Mouse (Mus musculus) CD8-positive naive resting alpha-beta T cell, adult 2 months (primary cell): ENCODE data around the gene Rps16.
A peak's percentile ranks its signal among the peaks of the same experiment; 100 is the strongest.

ENCODE experiments used
- DNase-seq, 2 experiments: peaks; one replicate each; pipeline ENCODE4 v3.0.0; 2022; ENCODE audit warnings: low read depth in 2 of 2, low spot score in 2 of 2

Rps16 gene

DNA sequence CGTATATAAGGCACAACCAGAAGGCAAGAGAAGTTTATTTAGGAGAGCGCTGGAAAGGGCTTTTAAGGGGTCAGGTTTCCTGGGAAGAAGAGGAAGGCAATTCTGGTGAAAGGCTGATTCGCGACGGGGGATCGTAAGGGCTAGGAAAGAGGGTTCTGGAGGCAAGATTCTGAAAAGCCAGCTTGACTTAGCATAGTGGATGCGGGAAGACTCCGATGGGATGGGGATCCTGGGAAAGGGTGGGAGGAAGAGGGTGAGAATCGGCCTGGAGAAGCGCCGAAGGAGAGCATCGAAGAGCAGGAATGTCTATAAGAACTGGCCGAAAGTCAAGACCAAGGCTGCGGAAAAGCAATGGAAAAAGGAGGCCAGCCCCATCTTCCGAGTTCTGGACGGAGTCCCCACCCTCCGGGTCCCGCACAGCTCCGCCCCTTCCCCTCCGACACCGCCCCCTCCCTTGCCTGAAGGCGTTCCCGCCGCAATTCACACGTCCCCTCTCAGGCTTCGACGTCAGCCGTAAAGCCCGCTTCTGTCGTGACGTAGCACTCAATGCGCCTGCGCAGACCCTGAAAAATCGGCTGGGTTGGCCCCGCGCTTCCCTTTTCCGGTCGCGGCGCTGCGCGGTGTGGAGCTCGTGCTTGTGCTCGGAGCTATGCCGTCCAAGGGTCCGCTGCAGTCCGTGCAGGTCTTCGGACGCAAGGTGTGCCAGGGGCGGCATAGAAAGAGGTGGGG, at the start of gene Rps16:
Gene Rps16, plus strand, starts transcription at position 498 of the 729 bp plus-strand sequence.
- peak; percentile 97 for DNase-seq

DNA sequence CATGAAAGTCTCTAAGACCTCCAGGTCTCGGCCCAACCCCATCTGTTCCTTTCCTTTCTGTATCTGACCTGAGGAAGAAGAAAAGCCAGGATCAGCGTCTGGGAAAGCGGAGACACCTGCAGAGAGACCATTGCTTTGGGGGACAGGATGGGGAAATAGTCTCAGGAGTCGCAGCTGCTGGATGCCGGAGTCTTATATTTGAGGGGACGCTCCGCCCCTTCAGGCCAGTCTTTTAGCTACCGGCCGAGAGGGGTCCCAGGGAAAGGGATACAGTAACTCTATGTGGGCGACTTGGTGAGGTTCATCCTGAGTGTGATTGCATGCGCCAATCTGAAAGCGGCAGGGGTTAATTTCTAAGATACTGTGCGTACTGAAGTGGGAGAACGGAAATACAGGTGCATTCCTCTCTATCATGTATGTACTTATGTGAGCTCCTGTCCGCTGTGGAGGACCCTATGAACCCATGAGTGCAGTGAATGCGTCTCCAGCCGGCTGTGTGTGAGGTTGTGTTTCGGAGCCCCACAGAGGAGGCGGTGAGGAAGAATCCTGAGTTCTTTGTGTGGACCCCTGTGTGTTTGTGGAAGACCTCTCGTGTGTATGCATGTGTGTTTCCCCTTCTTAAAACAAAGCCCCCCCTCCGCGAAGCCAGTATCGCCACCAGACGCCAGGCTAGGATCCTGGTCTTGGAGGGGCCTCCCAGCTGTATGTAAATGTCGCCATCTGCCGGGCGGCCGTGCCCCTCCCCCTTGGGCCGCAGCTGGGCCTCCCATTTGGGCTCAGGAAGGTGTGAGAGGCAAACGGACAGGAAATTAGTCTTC, 48.6 kb upstream of the Rps16 start, which contains the start of gene Dll3:
Gene Dll3, minus strand, starts transcription at position 623 of the 818 bp plus-strand sequence.
- no peak for DNase-seq

DNA sequence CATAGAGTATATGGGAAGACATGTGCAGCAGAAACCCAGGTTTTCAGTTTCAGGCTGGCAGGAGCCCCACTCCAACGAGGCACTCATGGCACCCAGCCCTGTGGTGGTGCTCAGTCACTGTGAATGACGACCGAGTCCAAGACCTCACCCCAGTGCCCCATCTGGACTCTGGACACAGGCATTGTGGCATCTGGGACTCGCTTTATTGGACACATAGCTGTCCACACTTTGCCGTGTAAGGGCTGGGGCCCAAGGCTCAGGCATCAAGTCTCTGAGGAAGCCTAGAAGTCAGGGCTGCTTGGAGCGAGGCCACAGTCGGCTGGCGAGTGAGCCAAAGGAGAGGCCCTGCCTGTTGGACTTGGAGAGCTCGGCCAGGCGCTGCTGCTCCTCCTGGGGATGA, 44.8 kb upstream of the Rps16 start:
- no peak for DNase-seq

DNA sequence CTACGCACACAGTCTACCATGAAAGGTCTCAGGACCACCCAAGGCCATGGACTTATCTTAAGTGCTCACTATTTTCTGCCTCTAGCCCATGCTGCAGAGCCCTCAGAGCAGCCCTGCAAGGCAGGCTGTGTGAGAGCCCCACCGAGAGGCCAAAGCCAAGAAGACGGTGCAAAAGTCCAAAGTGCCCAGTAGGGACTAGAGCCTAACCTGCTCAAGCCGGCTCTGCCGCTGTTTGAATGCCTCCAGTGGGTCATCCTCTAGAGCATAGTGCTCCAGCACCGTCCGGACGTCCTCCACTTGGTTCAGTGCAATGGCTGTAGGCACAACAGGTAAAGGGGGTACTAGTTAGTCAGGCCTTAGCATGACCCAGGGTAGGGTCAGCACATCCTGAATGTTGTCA, 44.2 kb upstream of the Rps16 start:
- DNase-seq: no peak

DNA sequence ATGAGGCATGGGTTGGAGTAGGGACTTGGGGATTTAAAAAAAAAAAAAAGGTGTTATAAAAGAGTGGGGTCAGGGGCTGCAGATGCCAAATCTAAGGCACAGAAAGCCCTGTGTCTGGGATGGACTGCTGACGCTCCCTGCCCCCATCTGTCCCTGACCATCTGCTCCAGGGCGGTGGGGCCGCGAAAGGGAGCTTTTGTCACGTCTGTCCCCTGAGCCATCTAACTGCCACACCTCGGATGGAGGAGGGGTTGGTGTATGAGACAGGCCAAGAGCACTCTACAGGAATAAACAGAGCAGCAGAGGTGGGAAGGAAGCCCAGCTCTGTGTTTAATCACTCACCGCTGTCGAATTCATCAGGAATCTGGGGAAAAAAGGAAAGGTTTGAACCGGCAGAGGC, 40.7 kb upstream of the Rps16 start:
- DNase-seq: no peak

DNA sequence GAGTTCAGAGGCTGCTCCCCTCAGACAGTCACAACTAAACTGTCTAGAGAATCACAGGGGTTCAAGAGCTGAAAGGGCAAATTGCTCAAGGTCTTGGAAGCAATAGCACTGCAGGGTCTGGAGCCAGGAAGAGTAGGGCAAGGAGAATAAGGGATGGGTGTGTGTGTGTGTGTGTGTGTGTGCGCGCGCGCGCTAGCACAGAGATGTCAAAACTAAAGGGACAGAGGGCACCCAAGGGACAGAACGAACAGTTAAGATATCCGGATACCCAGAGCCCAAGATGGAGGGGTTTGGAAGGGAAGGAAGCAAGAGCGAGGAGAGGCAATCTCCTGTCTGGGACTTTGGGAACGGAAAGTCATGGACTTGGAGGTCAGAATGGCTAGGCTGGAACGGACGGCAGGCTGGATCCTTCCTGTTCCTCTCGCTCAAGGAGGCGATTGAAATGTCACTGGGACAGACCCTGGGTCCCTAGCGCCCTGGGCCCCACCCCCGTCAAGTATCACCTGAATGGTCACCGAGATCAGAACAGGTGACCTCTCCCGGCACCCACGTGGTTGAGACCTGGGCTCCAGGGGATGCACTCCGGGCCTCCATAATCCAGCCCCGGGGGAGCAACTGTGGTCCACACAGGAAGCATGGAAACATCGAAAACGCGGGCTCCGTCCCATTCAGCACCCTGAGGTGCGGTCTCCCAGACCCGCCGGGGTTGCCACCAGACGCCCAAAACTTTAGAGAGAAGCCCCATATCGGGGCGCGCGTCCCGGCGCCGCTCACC, 39.1 kb upstream of the Rps16 start:
- no peak for DNase-seq

DNA sequence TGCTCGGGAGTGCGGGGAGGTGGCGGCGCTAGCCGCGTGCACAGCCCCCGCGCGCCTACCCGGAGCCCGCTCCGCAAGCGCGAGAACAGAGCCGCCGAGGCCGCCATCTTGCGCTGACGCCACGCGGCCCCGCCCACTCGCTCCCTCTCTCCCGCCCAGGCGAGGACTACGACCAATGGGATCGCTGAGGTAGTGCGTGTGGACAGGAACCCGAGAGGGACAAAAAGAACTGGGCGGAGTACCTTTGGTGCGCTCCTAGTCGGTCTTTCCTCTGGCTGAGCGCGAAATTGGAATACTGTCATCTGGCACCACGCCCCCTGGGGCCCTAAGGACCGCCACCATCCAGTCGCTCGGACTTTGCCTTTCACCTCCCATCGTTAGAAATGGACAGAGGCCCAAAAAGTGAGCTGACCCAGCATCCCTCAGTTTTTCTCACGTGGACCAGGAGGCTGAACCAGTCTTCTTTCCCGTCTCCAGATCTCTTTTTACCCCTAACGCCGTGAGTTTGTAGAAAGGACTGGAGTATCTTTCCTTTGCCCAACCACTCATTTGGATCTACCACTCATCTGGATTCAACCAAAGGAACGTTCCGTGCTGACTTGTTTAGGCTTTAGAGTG, 38.4 kb upstream of the Rps16 start, which contains the start of gene Timm50:
Gene Timm50, minus strand, starts transcription at position 147 of the 618 bp plus-strand sequence.
- DNase-seq: peak; percentile 93 to 95

DNA sequence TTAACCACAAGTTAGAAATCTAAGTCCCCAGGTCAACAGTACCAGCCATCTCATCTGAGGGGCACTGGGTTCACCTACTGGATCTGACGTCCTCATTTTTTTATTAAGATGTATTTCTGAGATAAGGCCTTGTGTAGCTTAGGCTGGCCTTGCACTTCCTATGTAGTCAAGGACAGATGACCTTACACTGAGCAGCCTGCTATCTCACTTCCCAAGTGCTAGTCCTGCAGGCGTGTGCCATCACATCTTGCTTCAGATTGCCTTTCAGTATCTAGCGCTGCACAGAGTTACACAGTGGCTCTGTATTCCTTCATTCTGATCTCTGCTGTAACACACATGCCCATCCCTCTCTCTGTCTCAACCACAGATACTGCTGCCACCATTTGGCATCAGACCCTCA, 32.4 kb upstream of the Rps16 start:
- DNase-seq: no peak

DNA sequence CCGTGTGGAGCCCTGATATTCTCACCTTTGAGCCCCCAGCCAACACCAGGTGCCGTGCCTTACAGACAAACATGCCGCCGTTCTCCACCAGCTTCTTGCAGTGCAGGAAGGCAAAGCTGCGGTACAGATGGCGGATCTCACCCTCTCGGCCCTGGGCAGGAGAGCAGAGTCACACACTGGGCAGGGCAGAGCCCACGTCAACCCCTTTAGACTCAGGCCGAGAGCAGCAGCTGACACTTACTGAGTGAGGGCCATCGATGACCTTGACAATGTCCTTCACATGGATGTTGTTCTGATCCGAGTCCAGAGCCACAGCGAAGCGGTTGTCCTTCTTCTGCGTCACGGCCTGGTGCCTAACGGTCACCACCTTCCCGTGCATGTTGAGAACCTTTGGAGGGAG, 31.7 kb upstream of the Rps16 start:
- DNase-seq: no peak

DNA sequence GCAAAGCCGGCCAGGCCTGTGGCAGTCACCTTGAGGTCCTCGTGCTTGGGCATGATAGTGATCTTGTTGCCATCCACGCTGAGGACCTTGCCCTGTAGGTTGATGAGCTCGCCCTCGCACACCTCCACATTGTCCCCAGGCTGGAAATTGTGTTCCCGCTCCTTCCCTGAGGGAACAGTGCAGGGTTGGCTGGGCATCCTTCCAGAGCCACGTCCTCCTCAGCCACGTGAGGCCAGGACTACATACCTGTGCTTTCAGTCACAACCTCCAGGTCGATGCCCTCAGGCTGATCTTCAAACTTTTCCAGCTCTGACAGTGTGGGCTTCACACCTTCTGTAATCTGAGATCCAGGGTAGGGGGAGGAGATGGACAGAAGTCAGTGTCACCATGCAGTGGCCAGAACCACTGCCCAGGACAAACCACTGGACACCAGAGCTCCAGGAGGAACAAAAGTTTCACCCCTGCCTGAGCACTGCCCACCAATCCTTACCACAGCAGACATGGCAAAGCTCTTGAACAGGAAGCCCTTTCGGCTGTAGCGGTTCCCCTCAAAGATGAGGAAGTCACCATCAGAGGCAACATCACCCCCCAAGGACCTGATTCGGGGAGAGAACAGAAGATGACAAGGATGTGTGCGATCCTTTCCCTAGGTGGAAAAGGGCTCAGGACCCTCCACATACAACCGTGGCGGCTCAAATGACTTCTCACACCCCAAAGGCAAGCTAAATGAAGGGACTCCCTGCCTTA, 28.3 kb upstream of the Rps16 start:
- DNase-seq: no peak

DNA sequence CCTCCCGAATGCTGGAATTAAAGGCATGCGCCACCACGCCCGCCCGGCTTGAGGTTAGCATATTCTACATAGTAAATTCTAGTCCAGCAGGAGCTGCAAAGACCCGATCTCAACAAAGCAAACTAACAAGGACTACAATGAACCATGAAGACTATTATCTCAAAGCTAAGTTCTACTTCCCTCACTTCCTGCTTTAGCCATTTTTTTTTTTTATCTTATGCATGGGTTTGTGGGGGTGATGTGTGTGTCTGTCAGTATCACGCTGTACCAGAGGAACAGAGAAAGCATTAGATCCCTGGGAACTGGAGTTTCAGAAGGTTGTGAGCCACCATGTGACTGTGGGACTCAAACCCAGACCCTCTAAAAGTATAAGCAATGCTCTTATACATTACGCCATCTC, 25.2 kb upstream of the Rps16 start:
- DNase-seq: no peak

DNA sequence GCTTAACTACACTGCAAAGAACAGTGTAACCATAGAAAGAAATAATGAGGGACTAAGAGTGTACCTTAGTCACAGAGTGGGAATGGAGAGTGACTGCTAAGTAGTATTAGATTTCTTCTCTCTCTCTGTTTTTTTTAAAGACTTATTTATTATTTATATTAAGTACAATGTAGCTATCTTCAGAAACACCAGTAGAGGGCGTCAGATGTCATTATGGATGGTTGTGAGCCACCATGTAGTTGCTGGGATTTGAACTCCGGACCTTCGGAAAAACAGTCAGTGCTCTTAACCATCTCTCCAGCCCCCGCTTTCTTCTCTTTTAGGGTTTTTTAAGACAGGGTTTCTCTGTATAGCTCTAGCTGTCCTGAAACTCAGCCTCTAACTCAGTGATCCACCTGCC, 24.0 kb upstream of the Rps16 start:
- no peak for DNase-seq

DNA sequence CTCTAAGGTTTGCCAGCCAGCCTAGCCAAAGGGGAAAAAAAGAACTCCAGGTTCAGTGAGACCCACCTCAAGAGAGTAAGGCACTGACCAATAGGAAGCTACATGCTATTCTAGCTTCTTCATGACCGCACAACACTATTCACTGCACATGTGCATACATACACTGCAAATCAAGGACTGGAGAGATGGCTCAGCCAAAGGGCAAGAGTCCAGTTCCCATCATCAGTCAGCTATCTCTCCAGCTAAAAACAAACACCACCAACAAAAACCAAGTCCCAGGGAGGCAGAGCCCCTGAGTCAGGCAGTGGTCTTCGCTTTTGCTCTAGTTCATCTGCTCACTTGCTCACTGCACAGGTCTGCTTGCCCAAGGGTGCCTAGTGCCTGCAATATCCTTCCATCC, 22.2 kb upstream of the Rps16 start:
- no peak for DNase-seq

DNA sequence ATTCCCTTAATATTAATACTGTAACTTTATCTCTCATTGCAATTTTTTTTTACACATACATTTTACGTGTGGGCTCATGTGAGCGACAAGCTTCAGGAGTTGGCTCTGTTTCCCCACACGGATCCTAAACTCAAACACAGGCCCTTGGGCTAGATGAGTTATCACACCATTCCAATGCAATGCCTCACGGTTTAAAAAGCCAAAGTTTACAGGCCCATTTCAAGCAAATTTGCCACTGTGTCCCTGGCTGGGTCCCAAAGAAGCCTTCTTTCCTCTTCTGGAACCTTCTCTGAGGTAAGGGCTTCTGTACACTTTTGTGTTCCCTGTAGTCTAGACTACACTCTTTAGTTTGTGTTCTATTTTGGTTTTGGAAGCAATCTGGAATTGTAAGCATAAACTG, 15.9 kb upstream of the Rps16 start:
- DNase-seq: no peak

DNA sequence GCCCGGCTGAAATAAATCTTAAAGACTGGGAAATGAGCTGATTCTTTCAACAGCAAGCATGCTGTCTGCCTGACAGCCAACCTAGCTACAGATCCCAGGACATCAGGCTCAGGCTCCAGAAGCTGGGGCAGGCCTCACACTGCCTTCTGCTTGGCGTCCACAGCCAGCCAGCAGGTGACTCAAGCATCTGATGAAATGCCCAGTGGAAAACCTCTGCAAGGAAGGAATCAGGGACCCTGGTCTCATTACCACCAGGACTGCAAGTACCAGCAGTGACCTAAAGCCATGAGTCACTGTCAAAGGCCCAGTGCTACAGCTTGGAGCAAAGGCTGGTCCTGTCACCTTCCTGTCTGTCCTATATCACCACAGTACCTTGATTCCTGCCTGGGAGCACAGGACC, 15.0 kb upstream of the Rps16 start:
- DNase-seq: no peak

DNA sequence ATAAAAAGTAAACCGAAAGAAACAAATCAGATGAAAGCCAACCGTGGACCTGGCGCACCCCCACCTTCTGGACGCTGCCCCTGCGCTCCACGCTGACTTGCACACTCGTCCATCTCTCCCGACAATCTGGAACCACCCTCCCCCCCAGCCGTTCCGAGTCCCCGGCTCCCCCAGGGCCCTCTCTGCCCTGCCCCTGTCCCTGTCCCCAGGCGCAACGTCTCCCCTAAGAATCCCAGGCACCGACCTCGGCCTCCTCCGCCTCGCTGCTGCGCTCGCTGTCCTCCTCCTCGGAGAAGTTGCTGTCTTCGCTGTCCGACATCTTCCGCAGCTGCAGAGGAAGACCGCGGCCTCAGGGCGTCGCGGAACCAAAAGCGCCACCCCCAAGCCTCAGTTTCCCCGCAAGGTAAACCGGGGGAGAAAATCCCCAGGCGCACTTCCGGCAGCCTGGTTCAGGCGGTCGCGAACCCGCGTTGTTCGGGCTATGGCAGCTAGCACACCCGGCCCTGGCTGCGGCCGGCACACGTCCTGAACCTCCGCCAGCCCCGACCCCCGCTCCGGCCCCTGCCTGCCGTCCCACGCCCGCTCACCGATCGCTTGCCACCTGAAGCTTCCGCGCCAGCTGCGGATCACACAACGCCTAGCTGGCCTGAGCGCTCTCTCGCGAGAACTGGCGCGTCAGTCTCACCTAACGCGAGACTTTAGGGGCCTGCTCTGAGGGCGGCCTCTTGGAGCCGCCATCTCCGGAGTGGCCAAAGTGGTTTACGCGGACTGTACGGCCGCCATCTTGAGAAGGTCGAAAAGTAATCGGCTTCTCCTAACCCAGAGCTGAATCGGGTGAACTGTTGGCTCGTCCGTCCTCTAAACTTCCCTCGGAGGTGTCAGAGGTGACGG, 12.1 kb upstream of the Rps16 start, which contains the start of gene Supt5:
Gene Supt5, minus strand, starts transcription at position 639 of the 891 bp plus-strand sequence.
- peak; percentile 93 for DNase-seq

DNA sequence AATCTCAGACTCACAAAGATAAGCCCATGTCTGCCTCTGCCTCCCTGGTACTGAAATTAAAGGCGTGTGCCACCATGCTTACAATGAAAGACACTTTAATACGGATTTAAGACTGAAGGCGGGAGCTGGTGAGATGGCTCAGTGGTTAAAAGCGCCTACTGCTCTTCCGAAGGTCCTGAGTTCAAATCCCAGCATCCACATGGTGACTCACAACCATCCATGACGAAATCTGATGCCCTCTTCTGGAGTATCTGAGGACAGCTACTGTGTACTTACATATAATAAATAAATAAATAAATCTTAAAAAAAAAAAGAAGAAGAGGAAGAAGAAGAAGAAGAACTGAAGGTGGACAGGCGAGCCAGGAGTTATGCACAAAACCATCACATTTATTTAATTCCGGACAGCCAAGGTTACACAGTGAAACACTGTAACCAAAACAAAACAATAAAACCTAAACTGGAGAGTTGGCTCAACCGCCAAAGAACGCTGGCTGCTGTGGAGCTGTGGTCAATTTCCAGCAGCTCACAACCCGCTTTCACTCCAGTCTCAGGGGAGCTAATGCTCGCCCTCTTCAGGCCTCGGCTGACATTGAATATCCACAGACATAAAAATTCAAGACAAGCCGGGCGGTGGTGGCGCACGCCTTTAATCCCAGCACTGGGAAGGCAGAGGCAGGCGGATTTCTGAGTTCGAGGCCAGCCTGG, 11.1 kb upstream of the Rps16 start:
- peak; percentile 32 to 61 for DNase-seq

DNA sequence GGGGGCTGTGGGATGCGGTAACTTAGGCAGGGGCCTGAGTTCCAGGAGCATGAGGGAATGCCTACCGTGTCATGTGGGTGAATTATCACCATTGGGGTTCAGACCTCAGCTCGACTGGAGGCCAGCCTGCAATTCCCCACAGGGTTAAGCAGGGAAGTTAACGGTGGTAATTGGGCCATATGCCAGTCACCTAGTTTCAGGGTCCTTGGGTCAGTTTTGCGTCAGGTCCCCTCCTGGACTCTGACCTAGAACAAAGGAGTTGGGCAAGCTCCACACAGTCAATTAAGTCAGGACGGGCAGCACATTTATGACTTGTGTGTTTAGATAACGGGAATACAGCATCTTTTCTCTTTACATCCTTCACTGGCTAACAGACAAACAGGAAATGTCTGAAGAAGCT, 9.1 kb upstream of the Rps16 start:
- DNase-seq: no peak

DNA sequence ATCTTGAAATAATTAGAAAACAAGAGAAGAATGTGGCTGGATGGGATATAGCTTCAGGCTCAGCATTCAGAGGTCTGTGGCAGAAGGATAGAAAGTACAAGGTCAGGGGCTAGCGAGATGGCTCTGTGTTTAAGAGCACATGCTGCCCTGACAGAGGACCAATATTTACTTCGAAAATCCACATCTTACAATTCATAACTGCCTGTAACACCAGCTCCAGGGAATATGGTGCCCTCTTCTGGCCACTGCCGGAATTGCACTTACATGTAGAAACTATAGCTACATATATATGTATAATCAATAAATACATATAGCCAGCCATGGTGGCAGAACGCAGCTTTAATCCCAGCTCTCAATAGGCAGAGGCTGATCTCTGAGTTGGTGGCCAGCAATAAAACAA, 5.8 kb upstream of the Rps16 start:
- peak; percentile 73 to 77 for DNase-seq
